Mouse (Mus musculus) brain, embryonic 14.5 days (tissue): ENCODE measurements around the gene Rps27a.

Experiments
- CTCF ChIP-seq: fragments of 200-500 bp; IDR thresholded peaks from 2 replicates; pipeline ENCODE4 v1.5.1; 2012; ENCODE audit warnings: inconsistent platforms, mild to moderate bottlenecking, moderate library complexity, borderline replicate concordance; ENCODE audit not compliant: insufficient read depth, insufficient read length; ENCODE audit errors: extremely low read depth
- POLR2A ChIP-seq: fragments of 200-500 bp; IDR thresholded peaks from 2 replicates; pipeline ENCODE4 v1.6.1; 2012; ENCODE audit warnings: mild to moderate bottlenecking, inconsistent platforms, borderline replicate concordance; ENCODE audit not compliant: poor library complexity, insufficient read depth, insufficient read length, severe bottlenecking; ENCODE audit errors: extremely low read depth

GRCm38 (mm10) chr11:29560990-29561389 is 13.1 kb upstream of the Rps27a start:
- no peak for TF ChIP-seq CTCF
- TF ChIP-seq POLR2A: no peak
